Mouse (Mus musculus) cerebellum, adult (tissue): ENCODE measurements at regions not wholly inside any gene's neighbourhood (a gene's known extent, or its start where the extent isn't known, plus 50 kb on each side); places are given as distances from the start of the nearest gene placed in this dataset.

Experiments used
- ATAC-seq: cut with Nextera tagmentation; 2 replicates; pipeline ENCODE4 v1.9.2; 2017; ENCODE audit warnings: mild to moderate bottlenecking, moderate library complexity, mixed read lengths; ENCODE audit not compliant: insufficient number of reproducible peaks, low FRiP score, low TSS enrichment

DNA sequence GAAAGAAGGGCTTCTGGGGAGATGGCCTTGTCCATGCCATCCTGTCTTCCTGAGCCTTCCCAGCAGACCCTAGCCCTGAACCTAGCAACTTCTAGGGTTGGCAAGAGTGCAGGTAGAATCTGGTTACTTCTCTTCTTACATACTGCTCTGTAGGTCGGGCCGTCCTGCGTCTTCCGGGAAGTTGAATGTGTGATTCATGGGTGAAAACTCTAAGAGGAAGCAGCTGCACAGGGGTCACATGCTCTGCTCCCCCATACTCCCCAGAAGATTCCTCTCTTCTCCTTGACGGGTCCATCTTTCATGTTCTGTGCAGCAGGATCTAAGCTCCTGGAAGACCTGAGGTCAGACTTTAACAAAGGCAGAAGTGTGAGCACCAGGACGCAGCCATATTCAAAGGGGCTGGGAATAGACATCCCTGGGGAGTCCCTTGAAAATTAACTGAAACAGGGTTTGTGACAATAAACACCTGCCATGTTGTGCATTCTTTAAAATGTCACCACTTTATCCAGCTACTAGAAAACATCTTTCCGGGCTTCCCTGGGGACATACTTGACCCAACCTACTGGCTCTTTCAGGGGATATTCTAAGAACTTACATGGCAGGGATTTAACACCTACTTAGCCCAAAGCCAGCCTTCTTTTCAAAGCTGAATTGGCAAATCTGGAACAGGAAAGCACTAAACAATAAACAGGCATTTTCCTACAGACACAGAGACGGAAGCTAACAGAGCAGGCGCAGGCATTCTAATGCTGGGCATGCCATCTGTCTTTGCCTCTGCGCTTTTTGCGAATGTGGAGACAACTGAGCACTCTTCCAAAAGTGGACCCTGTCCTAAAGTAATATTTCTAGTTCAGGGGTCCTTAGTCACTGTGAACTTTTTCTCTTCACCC is 105.5 kb upstream of the Pabpc6 start:
- ATAC-seq: no peak

DNA sequence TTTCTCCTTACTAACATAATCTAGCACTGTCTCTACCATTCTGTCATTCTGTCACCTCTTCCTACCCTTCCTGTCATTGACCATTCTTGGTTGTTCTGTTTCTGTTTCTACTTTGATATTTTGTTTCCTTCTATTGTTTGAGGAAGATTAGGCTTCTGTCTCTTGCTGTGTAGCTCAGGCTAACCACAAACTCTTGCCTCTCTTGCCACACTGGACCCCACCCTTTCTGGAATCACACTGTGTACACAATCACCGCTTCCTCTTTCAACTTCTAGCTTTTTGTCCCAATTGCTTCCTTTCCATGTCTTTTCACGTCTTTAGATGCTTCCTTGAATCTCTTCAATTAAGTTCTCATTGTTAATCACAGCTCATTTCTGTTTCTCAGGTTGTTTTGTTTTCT is 104.2 kb upstream of the Pabpc6 start:
- ATAC-seq: no peak

DNA sequence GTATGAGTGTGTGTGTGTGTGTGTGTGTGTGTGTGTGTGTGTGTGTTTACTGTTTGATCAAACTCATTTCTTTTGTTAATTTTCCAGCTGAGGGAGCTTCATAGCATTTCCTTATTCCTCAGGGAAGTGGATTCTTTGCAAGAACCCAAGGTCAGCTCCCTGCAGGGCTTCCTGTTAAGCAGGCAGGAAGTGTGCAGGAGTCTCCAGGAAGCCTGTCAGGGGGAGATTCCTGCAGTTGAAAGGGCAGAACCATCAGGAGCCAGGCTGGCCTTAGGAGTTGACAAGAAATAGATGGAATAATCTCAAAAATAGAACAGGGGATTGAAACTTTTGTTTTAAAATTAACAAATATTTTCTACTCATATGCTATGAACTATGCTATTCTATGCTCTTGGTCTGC is 98.8 kb upstream of the Pabpc6 start:
- ATAC-seq: no peak

DNA sequence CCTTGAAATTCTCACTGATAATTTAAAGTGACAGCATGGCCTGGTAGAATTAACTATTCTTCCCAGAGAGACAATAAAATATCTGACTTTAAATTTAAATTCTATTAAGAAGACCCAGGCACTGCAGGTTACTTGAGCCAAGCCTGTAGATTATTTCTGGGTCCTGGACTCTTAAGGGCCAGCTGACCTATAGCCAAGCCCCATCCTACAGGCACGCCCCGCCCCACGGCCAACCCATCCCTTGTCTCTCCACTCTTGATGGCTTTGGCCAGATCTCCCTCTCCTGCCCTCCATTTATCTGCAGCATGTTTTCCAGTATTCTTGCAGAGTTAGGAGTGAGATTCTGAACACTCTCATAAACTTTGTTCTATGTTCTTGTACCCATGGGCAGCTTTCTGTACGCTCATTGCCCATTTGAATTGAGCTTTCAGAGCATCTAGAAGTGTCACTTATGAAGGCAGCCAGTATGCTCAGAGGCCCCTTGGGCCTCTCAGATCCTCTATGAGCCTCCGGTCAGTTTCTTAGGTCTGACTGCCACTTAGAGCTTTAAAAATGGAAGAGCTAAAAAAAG is 96.2 kb upstream of the Pabpc6 start:
- no peak for ATAC-seq

DNA sequence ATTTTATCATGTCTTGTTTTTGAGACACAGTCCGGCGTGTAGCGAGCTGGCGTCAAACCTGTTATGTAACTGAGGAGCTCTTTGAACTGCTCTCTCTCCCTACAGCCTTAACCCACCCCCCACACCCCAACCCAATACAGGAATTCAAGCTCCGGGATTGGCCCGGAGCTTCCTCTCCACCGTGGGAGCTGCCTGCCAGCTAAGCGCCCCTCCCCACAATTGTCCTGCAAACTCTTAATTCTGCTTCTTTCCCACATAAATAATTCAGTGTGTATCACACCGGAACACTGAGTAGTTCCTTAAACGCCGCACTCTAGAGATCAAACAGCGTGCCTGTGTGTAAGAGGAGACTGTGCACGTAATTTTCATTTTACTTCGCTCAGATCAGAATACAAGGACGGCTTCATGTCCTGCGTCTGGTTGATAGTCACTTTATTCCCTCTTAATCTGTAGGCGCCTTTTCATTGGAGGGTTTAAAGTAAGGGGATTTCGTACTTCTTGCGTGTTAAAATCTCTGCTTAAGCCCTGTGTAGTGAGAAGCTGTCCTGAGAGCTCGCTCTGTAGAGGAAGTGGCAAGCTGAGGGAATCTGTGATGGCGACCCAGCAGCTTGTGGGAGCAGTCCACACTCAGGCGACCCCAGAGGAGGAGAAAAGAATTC is 95.3 kb upstream of the Pabpc6 start:
- peak; percentile 82 for ATAC-seq

DNA sequence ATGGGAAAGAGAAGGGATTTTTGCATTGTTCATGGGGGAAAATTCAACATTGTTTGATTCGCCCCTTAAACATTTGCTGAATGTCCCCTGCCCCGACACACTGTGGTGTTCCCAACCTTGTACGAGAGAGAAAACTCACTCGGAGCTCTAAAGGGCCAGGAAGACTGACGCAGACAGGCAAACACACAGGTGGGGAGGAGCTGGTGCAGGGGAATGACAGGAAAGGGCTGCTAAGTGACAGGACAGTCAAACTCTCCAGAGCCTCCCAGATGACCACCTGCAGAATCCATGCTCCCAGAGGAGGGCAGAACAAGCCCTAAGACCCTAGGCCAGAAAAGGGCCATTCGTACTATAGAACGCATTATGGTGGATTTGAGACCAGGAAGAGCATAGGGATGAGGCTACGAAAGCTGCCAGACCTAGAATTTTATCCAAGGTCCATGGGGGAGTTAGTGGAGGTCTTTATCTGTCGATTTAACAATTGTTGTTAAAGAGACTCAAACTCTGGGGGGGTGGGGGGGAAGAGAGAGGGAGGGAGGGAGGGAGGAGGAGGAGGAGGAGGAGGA is 94.6 kb upstream of the Pabpc6 start:
- 0 out of 2 replicates have a peak, but pooled peaks have one; percentile 32 for ATAC-seq

DNA sequence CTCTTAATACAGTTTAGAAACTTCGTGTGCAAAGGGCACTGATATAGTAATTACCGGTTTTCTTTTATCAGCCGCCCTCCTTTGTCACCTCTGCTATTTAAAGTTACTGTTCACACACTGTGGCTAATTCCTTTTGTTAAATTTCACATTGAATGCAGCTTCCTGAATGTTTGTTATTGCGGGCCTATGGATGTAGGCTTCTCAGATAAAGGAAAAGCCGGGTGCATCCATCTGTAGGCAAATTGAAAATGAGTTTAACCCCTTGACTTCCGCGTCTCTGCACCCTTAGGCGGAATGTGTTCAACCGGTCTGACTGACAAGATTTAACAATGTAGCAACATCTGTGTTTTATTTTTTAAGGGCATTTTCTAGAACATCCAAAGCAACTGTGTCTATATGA is 93.6 kb upstream of the Pabpc6 start:
- ATAC-seq: no peak

DNA sequence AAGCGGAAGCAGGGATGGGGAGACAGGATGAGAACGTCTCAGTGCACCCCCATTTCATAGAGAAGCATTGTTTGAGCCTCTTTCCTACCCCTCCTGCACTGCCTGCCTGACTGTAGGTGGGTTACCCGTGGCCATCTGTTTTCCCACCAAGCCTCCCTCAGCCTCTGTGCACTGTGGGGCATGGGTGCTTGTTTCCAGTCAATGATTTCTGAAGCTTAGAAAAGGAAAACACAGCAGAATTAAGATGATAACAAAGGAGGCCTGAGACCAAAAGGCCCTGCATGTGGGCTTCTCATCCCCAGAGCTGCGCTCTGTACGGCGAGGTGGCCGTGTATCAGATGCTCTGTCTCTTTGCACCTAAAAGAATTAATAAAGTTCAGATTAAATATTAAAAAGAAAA is 92.9 kb upstream of the Pabpc6 start:
- ATAC-seq: no peak

DNA sequence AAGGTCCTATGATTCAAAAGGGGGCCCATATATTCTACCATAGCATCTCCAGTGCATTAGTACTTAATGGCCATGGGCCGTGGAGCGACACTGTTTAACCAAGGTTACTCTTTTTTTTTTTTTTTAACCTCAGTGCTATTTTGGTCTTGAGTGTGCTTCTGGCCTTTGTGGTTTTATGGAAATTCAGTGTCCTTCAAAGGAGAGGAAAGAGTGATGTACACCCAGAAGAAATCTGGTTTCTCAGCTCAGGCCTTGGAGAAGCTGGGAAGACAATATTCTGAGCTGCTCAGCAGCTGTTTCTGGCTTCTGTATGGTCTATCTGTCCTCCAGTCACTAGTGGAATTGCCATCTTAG is 91.2 kb upstream of the Pabpc6 start:
- no peak for ATAC-seq

DNA sequence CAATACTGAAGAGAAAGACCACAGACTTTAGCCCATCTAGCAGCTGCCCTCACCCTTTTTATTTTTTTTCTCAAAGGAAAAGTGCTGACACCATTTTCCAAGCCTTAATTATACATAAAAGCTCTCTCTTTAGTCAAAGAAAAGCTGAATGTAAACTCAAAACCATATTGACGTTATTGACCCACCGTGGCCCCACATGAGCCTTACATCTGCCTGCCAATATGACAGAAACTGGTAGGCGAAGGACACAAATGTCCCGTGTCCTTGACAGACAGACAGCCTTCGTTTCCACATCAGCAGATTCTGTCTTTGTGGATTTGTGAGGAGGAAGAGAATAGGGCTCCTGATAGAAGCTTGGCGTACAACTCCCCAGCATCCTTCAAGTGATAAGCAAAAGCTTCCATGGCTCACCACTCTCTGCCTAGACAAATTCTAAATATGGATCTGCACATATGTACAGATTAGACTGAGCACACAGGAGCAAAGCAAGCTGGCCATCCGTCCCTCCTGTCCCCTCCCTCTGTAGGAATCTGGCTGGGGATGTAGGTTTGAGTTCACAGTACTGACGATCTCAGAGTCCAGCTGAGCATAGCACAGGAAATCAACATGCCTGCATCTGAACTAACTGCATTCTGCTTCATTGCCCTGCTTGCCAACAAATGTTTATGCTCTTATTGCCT is 90.6 kb upstream of the Pabpc6 start:
- no peak for ATAC-seq

DNA sequence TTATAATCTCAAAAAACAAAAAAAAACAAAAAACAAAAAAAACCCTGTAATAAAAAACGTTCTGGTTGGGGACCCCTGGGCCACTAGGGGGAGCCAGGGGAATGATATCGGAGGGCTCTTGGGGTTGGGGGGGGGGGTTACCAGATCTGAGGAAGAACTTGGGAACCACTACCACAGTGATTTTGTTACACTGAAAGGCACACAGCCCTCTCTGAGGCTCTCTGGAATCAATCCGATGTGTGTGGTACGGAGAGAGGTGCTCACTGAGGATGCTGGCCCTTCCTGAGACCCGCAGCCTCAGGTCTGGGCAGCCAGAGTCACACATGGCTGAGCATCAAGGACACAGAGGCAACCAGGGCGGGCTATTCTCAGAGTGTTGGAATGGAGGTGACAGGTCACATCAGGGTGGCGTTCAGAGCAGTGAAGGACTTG is 89.9 kb upstream of the Pabpc6 start:
- ATAC-seq: no peak

DNA sequence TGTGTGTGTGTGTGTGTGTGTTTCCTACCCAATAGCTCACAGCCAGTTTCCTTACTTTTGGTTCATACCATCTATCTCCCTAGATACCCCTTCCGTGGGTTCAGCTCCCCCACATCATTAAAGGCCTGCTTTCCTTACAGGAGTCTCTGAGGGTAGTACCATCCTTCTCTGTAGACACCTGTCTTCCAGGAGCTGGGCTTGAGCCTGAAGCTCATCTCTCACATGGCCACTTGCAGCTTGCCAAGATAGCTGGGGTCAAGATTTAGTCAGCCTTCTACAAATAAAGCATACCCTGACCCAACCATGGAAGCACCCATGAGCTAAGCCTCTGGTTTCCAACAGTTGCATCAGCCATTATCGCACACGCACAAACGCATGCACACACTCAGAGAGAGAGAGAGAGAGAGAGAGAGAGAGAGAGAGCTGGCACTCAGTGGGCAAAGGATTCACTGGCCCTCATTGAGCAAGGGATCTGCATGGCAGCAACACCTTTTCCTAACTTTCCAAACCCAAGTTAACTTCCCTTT is 88.3 kb upstream of the Pabpc6 start:
- no peak for ATAC-seq

DNA sequence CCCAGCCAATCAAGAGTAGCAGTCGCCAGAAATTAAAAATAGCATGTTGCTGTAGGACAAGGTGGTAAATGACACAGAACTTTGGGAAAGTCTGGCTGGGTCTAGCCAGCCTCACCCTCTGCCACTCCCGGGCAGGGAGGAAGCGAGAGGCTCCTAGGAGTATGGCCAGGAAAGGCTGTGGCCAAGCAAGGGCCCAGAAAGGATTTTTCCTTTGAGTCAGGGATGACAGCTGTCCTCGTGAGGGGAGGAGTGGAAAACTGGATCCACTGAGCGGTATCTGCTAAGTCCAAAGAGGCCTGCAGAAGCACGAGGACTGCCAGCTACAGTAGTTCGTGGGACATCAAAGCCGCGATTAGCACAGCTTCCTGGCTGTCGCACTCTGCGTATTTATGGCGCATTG is 87.2 kb upstream of the Pabpc6 start:
- ATAC-seq: no peak

DNA sequence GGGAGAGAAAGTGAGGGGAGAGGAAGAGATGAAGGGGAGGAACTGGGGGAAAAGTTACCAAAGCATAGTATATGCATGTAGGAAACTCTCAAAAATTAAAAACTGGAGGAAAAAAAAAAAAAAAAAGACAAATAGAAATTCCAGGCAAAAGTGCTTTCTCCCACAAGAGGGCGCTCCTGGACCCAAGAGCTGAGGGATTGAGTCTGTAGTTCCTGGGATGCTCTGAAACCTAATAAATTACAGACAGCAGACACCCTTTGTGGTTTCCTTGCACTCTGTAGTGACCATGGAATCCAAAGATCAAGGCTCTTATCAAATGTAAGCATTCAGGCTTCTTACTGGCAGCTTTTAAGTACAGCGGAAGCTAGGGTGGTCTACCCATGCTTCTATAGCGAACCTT is 86.7 kb upstream of the Pabpc6 start:
- ATAC-seq: no peak

DNA sequence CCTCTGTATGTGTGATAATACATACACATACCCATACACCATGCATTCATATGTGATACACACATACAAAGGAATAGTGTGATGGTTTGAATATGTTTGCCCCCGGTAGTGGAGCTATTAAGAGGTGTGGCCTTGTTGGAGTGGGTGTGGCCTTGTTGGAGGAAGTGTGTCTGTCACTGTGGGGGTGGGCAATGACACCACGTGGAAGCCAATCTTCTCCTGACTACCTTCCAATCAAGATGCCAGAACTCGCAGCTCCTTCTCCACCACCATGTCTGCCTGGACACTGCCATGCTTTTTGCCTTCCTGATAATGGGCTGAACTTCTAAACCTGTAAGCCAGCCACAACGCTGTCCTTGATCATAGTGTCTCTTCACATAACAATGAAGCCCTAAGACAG is 86.1 kb upstream of the Pabpc6 start:
- no peak for ATAC-seq

DNA sequence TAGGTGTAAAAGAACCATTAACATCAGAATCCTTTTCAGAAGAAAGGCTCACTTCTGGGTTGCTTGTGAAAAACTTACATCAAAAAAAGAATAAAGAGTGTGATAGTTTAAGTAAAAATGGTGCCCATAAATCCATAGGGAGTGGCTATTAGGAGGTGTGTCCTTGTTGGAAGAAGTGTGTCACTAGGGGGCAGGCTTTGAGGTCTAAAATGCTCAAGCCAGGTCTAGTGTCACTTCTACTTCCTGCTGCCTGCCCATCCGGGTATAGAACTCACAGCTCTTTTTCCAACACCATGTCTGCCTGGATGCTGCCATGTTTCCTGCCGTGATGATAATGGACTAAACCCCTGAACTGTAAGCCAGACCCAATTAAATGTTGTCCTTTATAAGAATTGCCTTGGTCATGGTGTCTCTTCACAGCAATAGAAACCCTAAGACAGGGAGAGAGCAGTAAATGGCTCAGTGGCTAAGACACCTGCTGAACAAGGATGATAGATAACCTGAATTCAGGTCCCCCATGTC is 85.4 kb upstream of the Pabpc6 start:
- no peak for ATAC-seq

DNA sequence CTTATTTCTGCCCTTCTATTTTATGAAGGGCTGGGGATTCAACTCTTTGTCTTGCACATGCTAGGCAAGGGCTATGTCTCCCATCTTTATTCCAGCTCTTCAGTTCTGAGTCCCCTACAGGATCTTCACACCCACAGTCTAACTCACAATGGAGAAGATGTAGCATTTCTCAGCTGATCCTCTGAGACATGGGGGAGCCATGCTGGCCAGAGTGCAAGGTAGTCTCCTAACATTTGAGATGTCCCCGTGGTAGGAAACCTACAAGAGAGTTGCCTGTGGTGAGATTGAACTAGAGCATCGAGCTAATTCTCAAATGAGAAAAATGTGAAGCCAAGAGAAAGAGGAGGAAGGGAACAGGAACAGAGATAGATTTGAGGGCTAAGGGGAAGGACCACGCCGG is 83.3 kb upstream of the Pabpc6 start:
- ATAC-seq: no peak

DNA sequence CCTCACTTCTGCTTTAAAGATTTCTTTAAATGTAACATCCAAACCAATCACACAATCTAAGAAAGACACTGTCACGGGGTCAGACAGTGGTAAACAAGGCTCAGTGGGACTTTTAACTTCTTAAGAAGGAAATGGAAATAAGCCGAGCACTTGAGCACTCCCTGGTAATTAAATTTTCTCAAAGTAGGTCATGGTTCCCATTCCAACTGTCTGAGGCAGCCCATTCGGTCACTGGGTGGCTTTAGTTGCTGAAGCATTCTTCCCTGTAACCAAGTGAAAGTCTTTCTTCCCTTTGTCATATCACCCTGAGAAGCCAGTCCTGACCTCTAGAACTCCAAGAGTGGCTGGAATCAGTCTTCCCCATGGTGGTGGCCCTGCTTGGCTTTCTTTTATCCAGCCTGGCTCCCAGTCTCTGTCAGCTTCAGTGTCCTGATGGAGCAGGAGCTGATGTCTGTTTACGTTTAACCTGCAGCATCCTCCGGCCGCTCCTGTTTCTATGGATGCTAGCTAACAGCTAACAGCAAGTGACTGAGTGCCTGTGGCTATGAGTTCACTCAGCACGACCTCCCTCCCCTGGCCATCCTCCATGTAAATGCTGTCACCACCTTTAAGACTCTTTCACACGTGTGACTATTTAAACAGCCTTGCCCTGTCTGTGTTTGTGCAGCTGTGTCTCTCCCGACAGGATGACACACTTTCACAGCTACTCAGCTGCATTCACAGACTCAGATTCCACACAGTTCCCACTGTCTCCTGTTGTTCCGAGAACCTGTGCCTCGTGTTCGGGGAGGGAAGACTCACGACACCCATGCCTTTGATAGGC is 82.0 kb upstream of the Pabpc6 start:
- ATAC-seq: no peak

DNA sequence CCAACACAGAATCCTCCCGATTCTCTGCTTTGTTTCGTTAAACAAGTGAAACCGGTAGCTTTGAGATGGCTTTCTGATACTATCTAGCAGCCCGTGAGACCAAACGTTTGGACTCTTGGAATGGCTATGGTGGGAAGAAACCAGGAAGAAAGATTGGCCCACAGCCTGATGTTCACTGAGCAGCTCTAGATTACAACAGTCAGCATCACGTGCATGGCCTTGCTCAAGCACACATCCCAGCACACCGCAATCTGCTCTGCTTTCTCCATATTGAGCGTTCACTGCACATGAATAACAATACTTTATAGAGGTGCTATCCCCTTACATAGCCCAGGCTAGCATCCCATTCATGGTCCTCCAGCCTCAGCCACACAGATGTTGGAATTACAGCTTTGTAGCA is 80.5 kb upstream of the Pabpc6 start:
- ATAC-seq: no peak
